Mouse (Mus musculus): ENCODE results near the gene Tspyl1. TPM values are rescaled to one million over a fixed set of nuclear protein-coding genes. Genes with fewer than 3 reads are reported as not detected.

Gene Tspyl1
- polyA plus RNA-seq, 1 experiment from 2014 or later, result 70.5 TPM

GRCm38 (mm10) chr10:34271681-34272080, 10.3 kb upstream of the Tspyl1 start:
- Histone ChIP-seq H3K27ac (replicated peaks) (no peak overlapping the region), H3K36me3 (replicated peaks) (no peaks in the 10 kb centered on the region), H3K9me3 (no peaks in the 10 kb centered on the region), H3K4me1 (no peaks in the 10 kb centered on the region), H3K27me3 (replicated peaks; ENCODE audit: low read depth, poor library complexity, severe bottlenecking) (no peaks in the 10 kb centered on the region), H3K4me3 (no peak overlapping the region)
- no peak for DNase-seq (ENCODE audit: low spot score)
- 72% methylated on average over 7 of the region's 7 CpGs for WGBS

DNA sequence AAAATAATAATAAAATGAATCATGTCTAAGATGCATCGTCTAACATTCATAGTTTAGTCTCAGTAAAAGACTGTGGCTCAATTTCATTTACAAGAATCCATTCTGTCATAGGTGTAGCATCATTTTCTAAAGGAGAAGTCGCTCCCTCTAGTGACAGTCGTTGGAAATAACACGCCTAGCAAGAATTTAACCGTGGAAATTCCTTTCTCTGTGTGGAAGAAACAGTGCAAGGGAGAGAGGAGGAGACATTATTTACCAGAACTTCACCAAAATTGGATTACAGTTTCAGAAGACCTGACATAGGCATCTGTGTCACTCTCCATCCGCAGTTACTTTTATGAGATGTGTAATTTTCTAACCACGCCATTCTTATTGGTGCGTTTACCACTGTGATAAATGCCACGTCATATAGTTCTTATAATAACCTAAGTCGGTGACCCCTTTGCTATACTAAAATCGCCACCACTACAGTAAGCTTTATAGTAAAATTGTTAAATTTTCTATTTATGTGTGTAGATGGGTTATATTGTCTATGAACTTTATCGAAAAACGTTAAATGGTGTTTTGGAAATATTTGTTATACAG, 1.3 kb upstream of the Tspyl1 start:
- Histone ChIP-seq H3K4me1 (peaks cover 14% of the 10 kb centered on the region), H3K27me3 (replicated peaks; ENCODE audit: low read depth, poor library complexity, severe bottlenecking) (no peaks in the 10 kb centered on the region), H3K36me3 (replicated peaks) (peaks cover 6% of the 10 kb centered on the region), H3K4me3 (peak overlapping the region; percentile 98), H3K27ac (replicated peaks) (no peak overlapping the region), H3K9me3 (no peaks in the 10 kb centered on the region)
- 28% methylated on average over 13 of the region's 13 CpGs for WGBS
- peak; percentile 34 for DNase-seq (ENCODE audit: low spot score)

DNA sequence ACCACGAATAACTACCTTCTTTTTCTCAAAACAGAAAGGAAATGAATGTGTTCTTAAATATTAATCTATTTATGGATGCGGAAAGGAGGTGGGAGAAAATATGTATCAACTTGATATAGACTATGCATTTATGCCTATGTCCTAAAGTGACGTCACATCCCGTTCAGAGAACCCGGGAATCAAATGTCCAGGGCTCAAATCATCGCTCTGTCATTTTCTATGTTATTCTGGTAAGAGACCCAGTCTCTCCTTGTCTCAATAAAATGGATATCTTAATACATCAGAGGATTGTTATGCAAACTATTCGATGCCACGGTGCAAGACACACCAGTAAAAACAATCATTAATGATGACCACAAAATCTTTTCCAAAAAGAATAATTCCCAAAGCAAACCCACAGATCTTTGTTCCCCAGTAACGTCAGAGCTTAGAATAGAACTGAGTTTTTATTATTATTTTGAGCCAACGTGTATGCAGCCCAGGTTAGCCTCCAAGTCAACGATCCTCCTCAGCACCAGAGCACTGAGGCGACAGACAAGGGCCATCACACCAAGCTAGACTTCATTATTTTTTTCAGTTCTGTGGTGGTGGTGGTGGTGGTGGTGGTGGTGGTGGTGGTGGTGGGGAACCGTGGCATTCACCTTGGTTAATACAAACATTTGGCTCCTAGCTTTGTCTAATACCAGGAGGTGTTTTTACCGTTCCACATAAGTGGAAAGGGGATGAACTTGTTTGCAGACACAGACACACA, 604 bp upstream of the Tspyl1 start:
- no peaks in the 10 kb centered on the region for H3K9me3 ChIP-seq
- peak overlapping the region; percentile 93 for H3K27ac ChIP-seq (replicated peaks)
- 22% methylated on average over 14 of the region's 14 CpGs for WGBS
- H3K4me1 ChIP-seq, result peaks cover 14% of the 10 kb centered on the region
- H3K27me3 ChIP-seq (replicated peaks; ENCODE audit: low read depth, poor library complexity, severe bottlenecking), result no peaks in the 10 kb centered on the region
- peak overlapping the region; percentile 98 for H3K4me3 ChIP-seq
- DNase-seq (ENCODE audit: low spot score), result no peak
- H3K36me3 ChIP-seq (replicated peaks), result peaks cover 11% of the 10 kb centered on the region

- H3K4me3 ChIP-seq, result peak overlapping the region; percentile 98
- H3K4me1 ChIP-seq, result peaks cover 14% of the 10 kb centered on the region
- H3K27ac ChIP-seq (replicated peaks), result peak overlapping the region; percentile 93
- 5% methylated on average over 47 of the region's 47 CpGs for WGBS
- H3K36me3 ChIP-seq (replicated peaks), result peaks cover 23% of the 10 kb centered on the region
- no peak for DNase-seq (ENCODE audit: low spot score)
- H3K9me3 ChIP-seq, result no peaks in the 10 kb centered on the region
- H3K27me3 ChIP-seq (replicated peaks; ENCODE audit: low read depth, poor library complexity, severe bottlenecking), result no peaks in the 10 kb centered on the region
These were observed 639 bp downstream of the Tspyl1 start for GRCm38 (mm10) chr10:34282420-34283238.

GRCm38 (mm10) chr10:34296911-34297298, 14.9 kb downstream of the Tspyl1 start:
- WGBS, result 7% methylated on average over 13 of the region's 13 CpGs
- Histone ChIP-seq H3K4me3 (peak overlapping the region; percentile 81), H3K27ac (replicated peaks) (peak overlapping the region; percentile 81), H3K36me3 (replicated peaks) (no peaks in the 10 kb centered on the region; the same call in 1 of the 2 replicates), H3K27me3 (replicated peaks; ENCODE audit: low read depth, poor library complexity, severe bottlenecking) (no peaks in the 10 kb centered on the region), H3K4me1 (peaks cover 40% of the 10 kb centered on the region), H3K9me3 (no peaks in the 10 kb centered on the region)
- no peak for DNase-seq (ENCODE audit: low spot score)

DNA sequence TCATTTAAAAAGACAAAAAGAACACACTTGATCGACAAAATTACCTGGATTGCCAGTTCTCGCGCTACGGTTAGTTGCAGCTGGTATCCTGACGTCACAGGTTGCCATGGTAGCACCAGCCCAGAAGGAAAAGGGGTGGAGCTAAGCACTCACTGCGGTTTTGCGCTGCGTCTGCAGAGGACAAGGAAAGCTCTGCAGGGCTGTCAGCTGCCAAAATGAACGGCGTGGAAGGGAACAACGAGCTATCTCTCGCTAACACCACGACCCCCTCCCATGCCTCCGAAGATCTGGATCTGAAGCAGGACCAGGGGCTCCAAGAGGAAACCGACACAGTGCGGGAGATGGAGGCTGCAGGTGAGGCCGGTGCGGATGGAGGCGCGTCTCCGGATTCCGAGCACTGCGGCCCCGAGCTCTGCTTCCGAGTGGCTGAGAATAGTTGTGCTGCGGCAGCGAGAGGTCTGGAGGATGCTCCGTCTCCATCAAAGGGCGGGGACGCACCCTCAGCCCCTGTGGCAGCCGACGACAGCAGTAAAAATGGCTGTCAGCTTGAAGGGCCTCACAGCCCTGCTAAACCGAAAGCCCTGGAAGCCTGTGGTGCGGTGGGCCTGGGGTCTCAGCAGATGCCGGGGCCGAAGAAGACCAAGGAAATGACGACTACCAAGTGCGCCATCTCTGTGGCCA, 15.4 kb downstream of the Tspyl1 start, which contains the start of gene Tspyl4:
Gene Tspyl4, plus strand, starts transcription at position 144 of the 681 bp plus-strand sequence.
- Histone ChIP-seq H3K4me1 (peaks cover 40% of the 10 kb centered on the region), H3K4me3 (peak within 1 kb of the TSS; percentile 81), H3K36me3 (replicated peaks) (no peaks in the 10 kb centered on the region; the same call in 1 of the 2 replicates), H3K9me3 (no peaks in the 10 kb centered on the region), H3K27me3 (replicated peaks; ENCODE audit: low read depth, poor library complexity, severe bottlenecking) (no peaks in the 10 kb centered on the region), H3K27ac (replicated peaks) (peak within 1 kb of the TSS; percentile 86)
- DNase-seq (ENCODE audit: low spot score), result peak; percentile 94
- WGBS, result under 1% methylated on average over 38 of the region's 38 CpGs

GRCm38 (mm10) chr10:34297980-34298753, 16.2 kb downstream of the Tspyl1 start:
- no peaks in the 10 kb centered on the region; the same call in 1 of the 2 replicates for H3K36me3 ChIP-seq (replicated peaks)
- peak overlapping the region; percentile 81 for H3K4me3 ChIP-seq
- H3K27ac ChIP-seq (replicated peaks), result peak overlapping the region; percentile 86
- peaks cover 40% of the 10 kb centered on the region for H3K4me1 ChIP-seq
- no peaks in the 10 kb centered on the region for H3K9me3 ChIP-seq
- H3K27me3 ChIP-seq (replicated peaks; ENCODE audit: low read depth, poor library complexity, severe bottlenecking), result no peaks in the 10 kb centered on the region
- DNase-seq (ENCODE audit: low spot score), result no peak
- 46% methylated on average over 25 of the region's 25 CpGs for WGBS

- peak overlapping the region; percentile 83 for H3K27ac ChIP-seq (replicated peaks)
- 4% methylated on average over 5 of the region's 5 CpGs for WGBS
- no peaks in the 10 kb centered on the region for H3K9me3 ChIP-seq
- H3K36me3 ChIP-seq (replicated peaks), result no peaks in the 10 kb centered on the region; the same call in 1 of the 2 replicates
- peak overlapping the region; percentile 81 for H3K4me3 ChIP-seq
- H3K4me1 ChIP-seq, result peaks cover 40% of the 10 kb centered on the region
- peak; percentile 61 for DNase-seq (ENCODE audit: low spot score)
- H3K27me3 ChIP-seq (replicated peaks; ENCODE audit: low read depth, poor library complexity, severe bottlenecking), result no peaks in the 10 kb centered on the region
These were observed 18.4 kb downstream of the Tspyl1 start for GRCm38 (mm10) chr10:34300368-34300767.

DNA sequence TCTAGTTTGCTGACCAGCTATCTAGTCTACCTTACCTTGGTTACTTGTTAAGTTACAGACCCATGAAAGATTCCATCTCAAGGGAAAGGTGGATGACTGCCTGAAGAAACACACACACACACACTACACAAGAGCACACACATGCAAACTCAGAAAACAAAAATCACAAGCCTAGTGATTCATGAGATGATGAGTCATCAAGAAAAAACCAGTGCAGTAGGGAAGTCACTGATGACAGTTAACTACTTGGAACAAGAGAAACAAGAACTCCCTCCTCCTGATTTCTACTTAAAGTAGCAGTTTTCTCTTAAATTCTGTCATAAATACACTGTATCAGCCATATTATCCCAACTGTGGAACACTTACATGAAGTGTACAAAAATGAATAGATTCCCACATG, 25.1 kb downstream of the Tspyl1 start:
- Histone ChIP-seq H3K9me3 (no peaks in the 10 kb centered on the region), H3K4me1 (no peaks in the 10 kb centered on the region), H3K36me3 (replicated peaks) (no peaks in the 10 kb centered on the region), H3K27ac (replicated peaks) (no peak overlapping the region), H3K4me3 (no peak overlapping the region), H3K27me3 (replicated peaks; ENCODE audit: low read depth, poor library complexity, severe bottlenecking) (no peaks in the 10 kb centered on the region)
- no peak for DNase-seq (ENCODE audit: low spot score)

- no peak for DNase-seq (ENCODE audit: low spot score)
- Histone ChIP-seq H3K4me3 (no peak overlapping the region), H3K27ac (replicated peaks) (no peak overlapping the region), H3K4me1 (no peaks in the 10 kb centered on the region), H3K36me3 (replicated peaks) (no peaks in the 10 kb centered on the region), H3K9me3 (no peaks in the 10 kb centered on the region), H3K27me3 (replicated peaks; ENCODE audit: low read depth, poor library complexity, severe bottlenecking) (no peaks in the 10 kb centered on the region)
- 91% methylated on average over 9 of the region's 9 CpGs for WGBS
These were observed 28.1 kb downstream of the Tspyl1 start for GRCm38 (mm10) chr10:34309915-34310685.

DNA sequence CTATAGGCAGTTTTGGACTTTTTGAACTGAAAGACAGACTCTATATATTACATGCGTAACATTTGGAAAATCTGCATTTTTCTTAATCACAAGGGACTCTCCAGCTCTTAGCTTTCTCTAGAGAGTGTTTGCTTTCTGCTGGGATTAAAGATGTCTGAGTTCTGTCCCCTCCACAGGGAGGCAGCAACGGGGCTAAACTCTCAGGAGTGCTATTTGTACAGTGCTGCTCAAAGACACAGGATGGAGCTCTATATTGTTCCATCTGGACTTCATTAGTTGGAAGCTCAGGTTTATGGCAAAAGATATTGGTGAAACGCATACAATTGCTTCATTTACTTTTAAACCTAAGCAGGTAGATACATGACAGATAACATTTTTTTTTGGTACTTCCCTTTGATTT, 30.5 kb downstream of the Tspyl1 start:
- no peaks in the 10 kb centered on the region for H3K36me3 ChIP-seq (replicated peaks)
- H3K27me3 ChIP-seq (replicated peaks; ENCODE audit: low read depth, poor library complexity, severe bottlenecking), result no peaks in the 10 kb centered on the region
- no peaks in the 10 kb centered on the region for H3K9me3 ChIP-seq
- no peak overlapping the region for H3K4me3 ChIP-seq
- WGBS, result 59% methylated on average over 3 of the region's 3 CpGs
- no peak for DNase-seq (ENCODE audit: low spot score)
- H3K27ac ChIP-seq (replicated peaks), result no peak overlapping the region
- H3K4me1 ChIP-seq, result peaks cover 24% of the 10 kb centered on the region

All from embryonic facial prominence, embryonic 10.5 days (tissue).